Mouse (Mus musculus) ES-E14 (cell line): ENCODE measurements around the gene Ptpre. TPM values are rescaled to one million over a fixed set of nuclear protein-coding genes. Genes with fewer than 3 reads are reported as not detected.

Experiments used
- DNase-seq: peaks from one replicate; pipeline ENCODE4 v3.0.0-alpha.2; 2013; ENCODE audit warnings: low read depth, low spot score
- H3K27ac ChIP-seq: 2 replicates; pipeline ENCODE4 v1.5.1; 2012; ENCODE audit warnings: low read depth, mild to moderate bottlenecking, low read length, moderate library complexity, mixed read lengths; ENCODE audit not compliant: poor library complexity, insufficient read depth, severe bottlenecking
- H3K36me3 ChIP-seq: 2 replicates; pipeline ENCODE4 v1.6.1; 2012; ENCODE audit warnings: mild to moderate bottlenecking, low read length, moderate library complexity, mixed read lengths; ENCODE audit not compliant: control insufficient read depth, poor library complexity, insufficient read depth, severe bottlenecking
- H3K4me1 ChIP-seq, 2 experiments: fragments of 150-350 bp in 1 of 2; sonication (generic) in 1 of 2; 2 replicates each; pipeline ENCODE4 v1.6.1; 2012; ENCODE audit warnings: low read length in 2 of 2, mild to moderate bottlenecking in 1 of 2, mixed read lengths in 1 of 2; ENCODE audit not compliant: control insufficient read depth in 2 of 2, insufficient read depth in 2 of 2, poor library complexity in 1 of 2
- H3K4me3 ChIP-seq, 2 experiments: fragments of 150-350 bp in 1 of 2; sonication (generic) in 1 of 2; 2 replicates each; pipeline ENCODE4 v1.5.1; 2012; ENCODE audit warnings: low read length in 2 of 2, low read depth in 1 of 2, mild to moderate bottlenecking in 1 of 2, mixed read lengths in 1 of 2; ENCODE audit not compliant: insufficient read depth in 1 of 2, poor library complexity in 1 of 2, severe bottlenecking in 1 of 2
- H3K9ac ChIP-seq: 2 replicates; pipeline ENCODE4 v1.6.1; 2012; ENCODE audit warnings: low read depth, mild to moderate bottlenecking, low read length, mixed read lengths; ENCODE audit not compliant: poor library complexity, insufficient read depth, severe bottlenecking
- H3K9me3 ChIP-seq: fragments of 150-350 bp; sonication (generic); 2 replicates; pipeline ENCODE4 v1.6.1; 2012; ENCODE audit warnings: low read depth, mild to moderate bottlenecking, low read length; ENCODE audit not compliant: control insufficient read depth, insufficient read depth
- CHD2 ChIP-seq: IDR thresholded peaks from 2 replicates; pipeline ENCODE4 v1.6.1; 2014; ENCODE audit warnings: mild to moderate bottlenecking, low read depth, low read length, inconsistent platforms
- HCFC1 ChIP-seq: IDR thresholded peaks from 2 replicates; pipeline ENCODE4 v1.6.1; 2012; ENCODE audit warnings: low read length, inconsistent platforms, borderline replicate concordance; ENCODE audit not compliant: insufficient read depth
- MAFK ChIP-seq: IDR thresholded peaks from 2 replicates; pipeline ENCODE4 v1.6.1; 2014; ENCODE audit warnings: mild to moderate bottlenecking, low read depth, low read length, inconsistent platforms; ENCODE audit not compliant: insufficient read depth
- ZC3H11A ChIP-seq: IDR thresholded peaks from 2 replicates; pipeline ENCODE4 v1.6.1; 2012; ENCODE audit warnings: low read depth, mild to moderate bottlenecking, inconsistent platforms, low read length, borderline replicate concordance
- ZNF384 ChIP-seq: IDR thresholded peaks from 2 replicates; pipeline ENCODE4 v1.6.1; 2012; ENCODE audit warnings: low read depth, low read length, inconsistent platforms
- in situ Hi-C, 2 experiments: fragments of 600-800 bp; cut with MboI; formaldehyde crosslinking; loops; one replicate each; pipeline ENCODE4 v1.15.1; 2025; ENCODE audit warnings: low sequenced_read_pairs in 2 of 2, inconsistent platforms in 1 of 2; ENCODE audit not compliant: unreplicated experiment in 2 of 2
- total RNA-seq: library from RNA; depleted of rRNA; stranded (reverse); fragments of 300-350 nt; gene quantifications from 2 replicates; pipeline ENCODE4 v1.2.3, GENCODE M21; 2012

The Ptpre gene
- total RNA-seq, 1 experiment, result 1.1 TPM

DNA sequence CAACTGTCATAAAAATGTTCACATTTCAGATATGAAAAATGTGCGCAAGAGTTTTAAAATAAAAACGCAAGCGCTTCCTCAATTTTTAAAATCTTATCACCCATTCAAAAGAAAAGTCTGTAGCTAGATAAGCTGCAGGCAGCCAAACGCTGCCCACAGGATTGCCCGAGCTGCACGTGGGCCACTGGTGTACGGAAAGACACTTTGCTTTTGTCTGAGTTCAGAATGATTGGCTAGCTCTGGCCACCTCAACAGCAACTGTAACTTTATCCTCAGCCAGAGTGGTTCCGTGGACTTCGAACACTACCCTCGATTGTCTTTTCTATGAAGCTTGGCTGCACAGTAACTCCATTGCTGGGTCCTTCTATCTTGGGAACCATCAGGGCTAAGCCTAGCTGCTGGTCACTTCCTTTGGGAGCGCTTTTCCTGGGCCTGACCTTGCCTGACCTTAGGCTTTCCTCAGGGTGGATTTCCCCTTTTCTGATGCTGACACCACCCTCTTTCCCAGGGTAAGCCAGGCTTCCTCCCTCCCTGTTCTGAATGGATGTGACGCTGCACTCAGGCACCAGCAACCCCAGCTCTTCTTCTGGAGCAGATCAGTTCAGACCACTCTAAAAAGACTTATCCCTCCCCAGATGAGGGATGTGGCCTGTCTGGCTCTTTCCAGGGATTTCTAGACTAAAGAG lies 60.5 kb downstream of the Ptpre start:
- no peak for DNase-seq
- no peaks in the 10 kb centered on the region for H3K9me3 ChIP-seq
- no peak overlapping the region for H3K4me3 ChIP-seq
- TF ChIP-seq MAFK (no peak), CHD2 (no peak), HCFC1 (no peak), ZNF384 (no peak), ZC3H11A (no peak)
- H3K4me1 ChIP-seq, result peaks cover 0 to 2% of the 10 kb centered on the region in 2 experiments; a peak in 1 of 4 replicates
- H3K36me3 ChIP-seq, result no peaks in the 10 kb centered on the region
- no peak overlapping the region for H3K27ac ChIP-seq
- in situ Hi-C loops, result no loop called here
- H3K9ac ChIP-seq, result no peak overlapping the region

DNA sequence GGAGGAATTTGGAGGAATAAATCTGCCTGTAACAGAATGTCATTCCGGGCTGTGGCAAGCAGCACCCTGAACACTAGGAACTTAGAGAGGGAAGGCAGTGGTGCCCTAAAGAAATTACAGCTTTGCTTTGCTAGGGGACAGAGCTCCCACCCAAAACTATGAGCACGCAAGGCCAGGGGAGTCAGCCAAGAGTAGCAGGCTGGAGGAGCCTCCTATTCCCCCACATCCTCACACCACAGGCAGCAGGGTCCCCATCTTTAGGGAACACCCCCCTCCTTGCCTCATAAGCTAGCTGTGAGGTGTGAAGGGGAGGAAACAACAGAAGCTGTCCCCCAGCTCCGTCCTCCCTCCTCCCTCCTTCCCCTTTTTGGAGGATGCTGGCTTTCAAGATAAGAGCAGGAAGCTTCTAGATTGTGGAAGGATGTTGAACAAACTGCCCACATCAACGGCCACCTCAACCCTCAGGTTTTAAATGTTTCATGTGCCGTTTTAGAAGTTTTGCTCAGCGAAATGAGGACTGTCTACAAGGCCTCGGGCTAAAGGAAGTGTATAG lies 61.1 kb downstream of the Ptpre start:
- H3K4me1 ChIP-seq, result peaks cover 0 to 2% of the 10 kb centered on the region in 2 experiments; a peak in 1 of 4 replicates
- in situ Hi-C loops, result no loop called here
- no peak for DNase-seq
- H3K27ac ChIP-seq, result no peak overlapping the region
- TF ChIP-seq ZC3H11A (no peak), ZNF384 (no peak), MAFK (no peak), CHD2 (no peak), HCFC1 (no peak)
- H3K9me3 ChIP-seq, result no peaks in the 10 kb centered on the region
- no peak overlapping the region for H3K4me3 ChIP-seq
- no peak overlapping the region for H3K9ac ChIP-seq
- H3K36me3 ChIP-seq, result no peaks in the 10 kb centered on the region

DNA sequence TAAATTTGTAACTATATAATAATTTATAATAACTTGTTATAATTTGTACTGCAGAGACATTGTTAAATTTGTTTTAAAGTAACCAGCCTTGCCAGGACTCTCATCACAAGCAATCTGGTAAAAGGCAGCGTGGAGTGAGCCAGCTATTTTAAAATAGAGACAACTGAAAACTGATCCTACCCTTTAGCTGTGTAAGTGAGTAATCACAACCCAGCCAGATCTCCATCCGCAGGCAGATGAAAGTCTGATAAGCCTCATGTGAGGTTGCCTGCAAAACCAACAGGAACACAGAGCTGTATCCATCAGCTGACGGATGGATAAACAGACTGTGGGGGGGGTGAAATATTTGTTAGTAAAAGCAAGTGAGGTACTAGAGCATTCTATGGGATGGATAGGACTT lies 62.8 kb downstream of the Ptpre start:
- no peak overlapping the region for H3K4me3 ChIP-seq
- TF ChIP-seq CHD2 (no peak), HCFC1 (no peak), ZNF384 (no peak)
- no peak for DNase-seq
- in situ Hi-C loops, result no loop called here
- peaks cover 0 to 2% of the 10 kb centered on the region in 2 experiments; a peak in 1 of 4 replicates for H3K4me1 ChIP-seq
- no peaks in the 10 kb centered on the region for H3K9me3 ChIP-seq
- H3K9ac ChIP-seq, result no peak overlapping the region
- H3K36me3 ChIP-seq, result no peaks in the 10 kb centered on the region
- no peak overlapping the region for H3K27ac ChIP-seq

DNA sequence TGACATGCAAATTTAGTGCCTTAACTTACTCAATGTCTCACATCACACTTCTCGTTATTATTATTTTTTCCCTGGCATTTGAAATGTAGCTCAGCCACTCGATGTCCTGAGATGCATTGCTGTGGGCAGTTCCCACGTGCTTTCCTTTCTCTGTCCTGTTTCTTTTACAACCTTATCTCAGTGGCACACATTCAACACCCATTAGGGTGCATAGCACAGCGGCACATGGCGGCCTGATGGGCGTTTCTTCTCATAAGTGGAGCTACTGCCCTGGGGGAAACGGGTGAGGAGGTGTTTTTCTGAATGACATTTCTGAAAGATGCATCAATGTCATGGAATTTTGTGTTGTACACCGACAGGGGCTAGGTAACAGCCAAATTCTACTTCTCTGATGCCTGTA lies 64.3 kb downstream of the Ptpre start:
- Histone ChIP-seq H3K9me3 (no peaks in the 10 kb centered on the region), H3K36me3 (no peaks in the 10 kb centered on the region), H3K4me3 (no peak overlapping the region), H3K9ac (no peak overlapping the region), H3K27ac (no peak overlapping the region), H3K4me1 (peaks cover 0 to 2% of the 10 kb centered on the region in 2 experiments; a peak in 1 of 4 replicates)
- in situ Hi-C loops, result no loop called here
- DNase-seq, result no peak
- TF ChIP-seq ZC3H11A, result no peak
- TF ChIP-seq CHD2, result no peak
- no peak for TF ChIP-seq HCFC1
- TF ChIP-seq MAFK, result no peak
- no peak for TF ChIP-seq ZNF384
